Mouse (Mus musculus): ENCODE data around the gene Fli1.

GRCm38 (mm10) chr9:32540406-32541222, 2.0 kb downstream of the Fli1 start:
- TF ChIP-seq POLR2A (IDR thresholded peaks at IDR 0.05; ENCODE audit: extremely low read depth, insufficient read depth, low read length) (no peak), CTCF (IDR thresholded peaks at IDR 0.05; ENCODE audit: low read depth, low read length) (no peak)
